Mouse (Mus musculus) forebrain, embryonic 12.5 days (tissue): ENCODE measurements at regions not wholly inside any gene's neighbourhood (a gene's known extent, or its start where the extent isn't known, plus 50 kb on each side); places are given as distances from the start of the nearest gene placed in this dataset.
A peak's percentile ranks its signal among the peaks of the same experiment; 100 is the strongest.

Experiments used
- ATAC-seq: fragments of 200-750 bp; cut with Nextera tagmentation; 2 replicates; pipeline ENCODE4 v1.8.0; 2017; ENCODE audit warnings: moderate TSS enrichment; ENCODE audit not compliant: low FRiP score
- H3K27ac ChIP-seq: fragments of 300-500 bp; sonication (generic); 2 replicates; pipeline ENCODE4 v1.5.1; 2016; ENCODE audit warnings: mild to moderate bottlenecking
- H3K27me3 ChIP-seq: fragments of 300-500 bp; sonication (generic); 2 replicates; pipeline ENCODE4 v1.6.1; 2016; ENCODE audit warnings: mild to moderate bottlenecking
- H3K36me3 ChIP-seq: fragments of 300-500 bp; sonication (generic); replicated peaks from 2 replicates; pipeline ENCODE4 v1.6.1; 2016; ENCODE audit warnings: mild to moderate bottlenecking
- H3K4me1 ChIP-seq: fragments of 300-500 bp; sonication (generic); 2 replicates; pipeline ENCODE4 v1.6.1; 2016
- H3K4me2 ChIP-seq: fragments of 300-500 bp; sonication (generic); 2 replicates; pipeline ENCODE4 v1.6.1; 2016; ENCODE audit warnings: mild to moderate bottlenecking, moderate library complexity
- H3K4me3 ChIP-seq: fragments of 300-500 bp; sonication (generic); replicated peaks from 2 replicates; pipeline ENCODE4 v1.5.1; 2016; ENCODE audit warnings: mild to moderate bottlenecking
- H3K9ac ChIP-seq: fragments of 300-500 bp; sonication (generic); 2 replicates; pipeline ENCODE4 v1.6.1; 2016; ENCODE audit warnings: mild to moderate bottlenecking
- H3K9me3 ChIP-seq: fragments of 300-500 bp; sonication (generic); 2 replicates; pipeline ENCODE4 v1.6.1; 2016
- WGBS: fragments of 180-500 bp; shearing (Covaris S2); methylation state at CpG from one replicate; pipeline ENCODE4 v1.1.7; 2016; 5-methylcytosine and 5-hydroxymethylcytosine counted together

DNA sequence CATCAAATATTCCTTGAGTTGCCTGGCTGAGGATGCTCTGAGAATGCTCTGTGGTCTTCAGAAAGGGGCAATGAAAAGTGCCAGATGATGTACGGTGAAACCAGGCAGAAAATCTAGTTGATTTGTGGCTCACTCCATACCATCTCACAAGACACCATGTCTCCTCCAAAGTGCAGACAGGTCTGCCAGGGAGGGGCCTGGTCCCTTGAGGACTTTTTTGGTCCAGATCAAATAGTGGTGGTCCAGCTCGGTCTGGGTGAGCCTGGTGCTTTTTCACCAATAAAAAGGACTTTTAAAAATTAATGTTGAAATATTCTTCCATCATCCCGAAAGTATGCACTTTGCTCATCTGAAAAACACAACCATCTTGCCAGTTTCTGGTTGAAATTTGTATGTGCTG, 224.2 kb downstream of the Cog6 start:
- Histone ChIP-seq H3K4me3 (no peak overlapping the region), H3K36me3 (no peaks in the 10 kb centered on the region), H3K4me2 (no peak overlapping the region), H3K9me3 (no peaks in the 10 kb centered on the region), H3K27ac (no peak overlapping the region), H3K4me1 (no peaks in the 10 kb centered on the region), H3K9ac (no peak overlapping the region), H3K27me3 (no peaks in the 10 kb centered on the region)
- 92% methylated on average over 3 of the region's 3 CpGs for WGBS
- ATAC-seq = no peak

DNA sequence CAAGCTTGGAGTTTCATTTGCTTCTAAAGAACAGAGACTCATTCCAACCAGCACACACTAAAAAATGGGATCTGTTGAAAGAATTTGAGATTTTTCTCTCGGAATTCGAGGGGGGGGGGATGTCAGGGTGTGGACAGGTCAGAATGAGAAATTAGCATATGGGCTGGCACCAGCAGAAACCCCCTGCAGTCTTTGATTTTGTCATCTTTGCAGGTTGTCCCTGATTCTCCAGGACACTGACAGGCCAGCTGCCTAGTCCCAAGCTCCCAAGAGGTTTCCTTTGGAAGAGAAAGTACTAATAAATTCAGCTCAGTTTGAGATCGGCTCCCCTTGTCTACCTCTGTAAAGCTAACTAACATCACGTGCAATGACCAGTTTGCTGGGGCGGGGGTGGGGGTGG, 224.9 kb downstream of the Cog6 start:
- no peak for ATAC-seq
- Histone ChIP-seq H3K4me2 (no peak overlapping the region), H3K4me1 (no peaks in the 10 kb centered on the region), H3K27ac (no peak overlapping the region), H3K9ac (no peak overlapping the region), H3K4me3 (no peak overlapping the region), H3K36me3 (no peaks in the 10 kb centered on the region), H3K27me3 (no peaks in the 10 kb centered on the region), H3K9me3 (no peaks in the 10 kb centered on the region)
- 55% methylated on average over 5 of the region's 5 CpGs for WGBS

DNA sequence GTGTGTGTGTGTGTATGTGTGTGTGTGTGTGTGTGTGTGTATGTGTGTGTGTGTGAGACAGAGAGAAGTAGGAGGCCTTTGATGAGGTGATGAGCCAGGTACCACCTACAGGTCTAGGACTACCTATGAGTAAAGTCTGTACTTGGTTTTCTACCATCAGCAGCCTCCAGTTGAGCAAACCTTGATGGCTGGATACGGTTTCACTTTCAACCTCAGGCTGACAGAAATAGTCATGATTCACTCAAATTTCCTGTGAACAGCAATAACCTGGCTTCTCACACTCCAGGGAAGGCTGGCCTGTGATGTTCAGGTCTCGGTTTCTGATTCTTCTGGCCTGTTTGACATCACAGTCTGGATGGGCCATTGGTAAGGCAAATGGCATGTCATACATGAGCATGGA, 226.1 kb downstream of the Cog6 start:
- WGBS = 94% methylated on average over 2 of the region's 2 CpGs

DNA sequence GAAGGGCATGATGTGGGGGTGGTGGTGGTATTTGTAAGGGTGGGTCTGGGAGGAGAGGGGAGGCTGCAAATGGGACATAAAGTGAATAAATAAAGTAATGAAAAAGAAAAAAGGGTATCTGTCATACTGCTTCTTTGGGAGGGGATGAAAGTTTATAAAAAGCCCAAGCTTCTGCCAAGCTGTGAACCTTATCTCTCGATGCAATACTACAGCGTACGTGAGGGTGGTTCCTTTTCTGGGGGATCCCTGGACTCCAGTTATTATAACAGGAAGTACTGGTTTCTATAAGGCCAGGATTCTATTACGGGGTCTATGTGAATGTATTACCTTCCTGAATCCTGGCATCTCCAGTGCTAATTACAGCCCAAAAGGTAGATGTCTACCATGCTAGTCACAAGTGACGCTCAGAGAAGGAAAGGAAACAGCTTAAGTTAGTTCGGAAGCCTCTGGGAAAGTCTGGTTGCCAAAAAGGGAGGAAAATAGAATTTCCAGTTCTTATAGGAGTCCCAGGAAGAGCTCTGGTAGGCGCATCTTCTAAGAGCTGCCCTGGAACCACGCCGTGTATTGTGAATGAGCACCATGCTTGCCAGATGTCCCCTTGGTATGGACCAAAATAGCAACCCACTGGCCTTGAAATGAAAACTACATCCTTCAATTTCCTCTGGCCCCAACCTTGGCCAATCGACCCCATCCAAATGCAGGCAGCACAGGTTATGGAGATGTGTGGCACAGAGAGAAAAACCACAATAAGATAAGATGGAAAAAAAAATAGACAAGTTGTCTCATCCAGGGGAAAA, 228.9 kb downstream of the Cog6 start:
- Histone ChIP-seq H3K36me3 (no peaks in the 10 kb centered on the region), H3K4me2 (no peak overlapping the region), H3K4me3 (no peak overlapping the region), H3K9me3 (no peaks in the 10 kb centered on the region), H3K4me1 (no peaks in the 10 kb centered on the region), H3K27ac (no peak overlapping the region), H3K27me3 (no peaks in the 10 kb centered on the region), H3K9ac (no peak overlapping the region)
- 94% methylated on average over 10 of the region's 10 CpGs for WGBS
- no peak for ATAC-seq

More for the DNA sequence above, 226.1 kb downstream of the Cog6 start:
- H3K4me3 ChIP-seq = no peak overlapping the region
- H3K4me1 ChIP-seq = no peaks in the 10 kb centered on the region
- no peak overlapping the region for H3K9ac ChIP-seq
- H3K27ac ChIP-seq = no peak overlapping the region
- no peaks in the 10 kb centered on the region for H3K36me3 ChIP-seq
- no peaks in the 10 kb centered on the region for H3K27me3 ChIP-seq
- no peaks in the 10 kb centered on the region for H3K9me3 ChIP-seq
- H3K4me2 ChIP-seq = no peak overlapping the region
- no peak for ATAC-seq

DNA sequence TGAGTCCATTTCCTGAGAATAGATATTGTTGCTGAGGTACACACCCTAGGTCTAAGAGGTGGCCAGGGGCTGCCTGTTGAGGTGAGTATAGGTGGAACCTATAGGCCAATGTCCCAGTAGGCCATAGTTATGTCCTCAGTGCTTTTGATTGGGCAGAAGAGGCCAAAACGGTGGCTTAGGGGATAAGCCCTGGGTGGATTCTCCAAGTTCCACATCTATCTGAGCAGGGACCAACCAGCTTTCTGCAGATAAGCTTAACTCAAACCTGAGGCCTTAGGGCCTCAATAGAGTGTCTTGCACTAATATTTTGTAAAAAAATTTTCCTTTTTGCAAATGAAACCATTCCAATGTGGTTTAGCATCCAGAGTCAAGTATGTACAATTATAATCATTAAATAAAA, 231.4 kb downstream of the Cog6 start:
- Histone ChIP-seq H3K9me3 (no peaks in the 10 kb centered on the region), H3K4me1 (no peaks in the 10 kb centered on the region), H3K9ac (no peak overlapping the region), H3K4me2 (no peak overlapping the region), H3K36me3 (no peaks in the 10 kb centered on the region), H3K27me3 (no peaks in the 10 kb centered on the region), H3K4me3 (no peak overlapping the region), H3K27ac (no peak overlapping the region)
- no peak for ATAC-seq
- 76% methylated on average over 1 of the region's 1 CpGs for WGBS

DNA sequence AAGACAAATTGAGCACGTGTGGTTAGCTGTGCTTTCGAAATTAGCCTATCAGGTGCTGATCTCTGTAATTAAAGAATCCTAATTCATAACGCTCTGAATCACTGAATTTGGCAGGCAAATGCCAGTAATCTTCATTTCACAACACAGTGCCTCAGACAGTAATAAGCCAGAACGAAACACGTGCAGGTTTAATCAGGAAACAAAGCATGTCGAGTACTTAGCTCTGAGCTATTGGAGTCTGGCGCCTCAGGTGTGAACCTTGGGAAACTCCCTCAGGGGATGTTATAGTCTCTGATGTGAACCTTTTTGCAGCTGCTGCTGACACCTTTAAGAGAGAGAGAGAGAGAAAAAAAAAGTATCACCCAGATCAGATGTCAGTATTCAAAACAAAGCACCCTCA, 232.6 kb downstream of the Cog6 start:
- ATAC-seq = no peak; the same call in 1 of the 2 replicates

DNA sequence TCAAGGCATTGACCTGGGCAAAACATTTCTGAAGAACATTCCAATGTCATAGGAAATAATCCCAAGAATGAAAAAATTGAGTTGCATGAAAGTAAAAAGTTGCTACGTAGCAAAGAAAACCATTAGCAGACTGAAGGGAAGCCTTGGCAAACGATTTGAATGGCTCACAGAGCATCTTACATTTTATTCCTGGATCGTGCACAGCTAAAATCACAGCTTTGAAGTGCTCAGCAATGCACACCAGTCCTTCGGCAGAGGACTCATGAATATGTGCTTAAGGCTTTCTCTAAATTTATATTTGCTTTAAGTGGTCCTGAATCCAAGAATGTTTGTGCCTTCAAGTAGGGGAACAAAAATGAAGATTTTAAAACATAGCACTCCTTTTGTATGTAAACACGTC, 234.5 kb downstream of the Cog6 start:
- no peak overlapping the region for H3K27ac ChIP-seq
- H3K36me3 ChIP-seq = no peaks in the 10 kb centered on the region
- no peak overlapping the region for H3K4me3 ChIP-seq
- no peak for ATAC-seq
- H3K4me1 ChIP-seq = no peaks in the 10 kb centered on the region
- 82% methylated on average over 5 of the region's 5 CpGs for WGBS
- no peaks in the 10 kb centered on the region for H3K9me3 ChIP-seq
- H3K4me2 ChIP-seq = no peak overlapping the region
- no peak overlapping the region for H3K9ac ChIP-seq
- no peaks in the 10 kb centered on the region for H3K27me3 ChIP-seq

More for the DNA sequence above, 232.6 kb downstream of the Cog6 start:
- no peak overlapping the region for H3K4me3 ChIP-seq
- no peaks in the 10 kb centered on the region for H3K4me1 ChIP-seq
- no peaks in the 10 kb centered on the region for H3K36me3 ChIP-seq
- no peak overlapping the region for H3K9ac ChIP-seq
- no peak overlapping the region for H3K4me2 ChIP-seq
- 60% methylated on average over 7 of the region's 7 CpGs for WGBS
- no peaks in the 10 kb centered on the region for H3K9me3 ChIP-seq
- no peak overlapping the region for H3K27ac ChIP-seq
- no peaks in the 10 kb centered on the region for H3K27me3 ChIP-seq

DNA sequence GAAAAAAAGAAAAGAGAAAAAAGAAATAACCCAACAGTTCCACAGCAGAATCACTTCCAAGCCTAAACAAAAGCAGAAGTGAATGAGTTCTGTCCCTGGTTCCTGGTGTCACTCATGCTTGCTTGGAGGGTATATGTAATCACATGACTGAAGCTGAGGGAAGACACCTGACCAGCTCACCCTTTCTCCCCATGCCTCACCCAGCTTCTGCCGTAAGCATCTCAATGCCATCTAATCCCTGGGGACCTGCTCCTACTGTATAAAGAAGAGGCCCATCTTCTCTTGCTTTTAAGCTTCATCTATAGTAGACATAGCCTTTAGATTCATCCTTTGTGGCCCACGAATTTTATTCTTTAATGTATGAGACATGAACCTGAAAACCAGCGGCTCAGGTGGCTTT, 235.5 kb downstream of the Cog6 start:
- no peak overlapping the region for H3K4me2 ChIP-seq
- WGBS = 79% methylated on average over 3 of the region's 3 CpGs
- no peaks in the 10 kb centered on the region for H3K9me3 ChIP-seq
- no peaks in the 10 kb centered on the region for H3K36me3 ChIP-seq
- no peaks in the 10 kb centered on the region for H3K27me3 ChIP-seq
- no peak overlapping the region for H3K27ac ChIP-seq
- no peak for ATAC-seq
- no peak overlapping the region for H3K4me3 ChIP-seq
- no peak overlapping the region for H3K9ac ChIP-seq
- no peaks in the 10 kb centered on the region for H3K4me1 ChIP-seq

DNA sequence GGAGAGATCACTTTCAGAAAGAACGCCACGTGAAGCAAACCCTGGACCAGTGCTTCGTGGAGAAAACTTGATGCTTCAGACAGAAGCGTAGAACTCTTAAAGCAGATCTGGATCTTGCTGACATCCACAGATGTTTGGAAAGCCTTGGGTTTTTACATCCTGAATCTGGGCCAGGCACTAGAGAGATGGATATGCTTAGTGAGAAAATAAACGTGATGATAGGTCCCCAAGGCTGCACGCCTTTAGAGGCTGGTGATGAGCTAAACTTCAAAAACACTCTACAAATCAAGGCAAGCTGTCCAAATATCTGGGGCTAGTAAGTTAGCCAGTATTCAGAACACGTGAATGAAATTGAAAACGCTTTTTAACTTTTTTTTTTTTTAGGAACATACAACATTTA, 236.7 kb downstream of the Cog6 start:
- H3K36me3 ChIP-seq = no peaks in the 10 kb centered on the region
- no peak for ATAC-seq
- H3K9ac ChIP-seq = no peak overlapping the region
- no peak overlapping the region for H3K4me3 ChIP-seq
- H3K27ac ChIP-seq = no peak overlapping the region
- no peaks in the 10 kb centered on the region for H3K27me3 ChIP-seq
- no peaks in the 10 kb centered on the region for H3K9me3 ChIP-seq
- no peak overlapping the region for H3K4me2 ChIP-seq
- H3K4me1 ChIP-seq = no peaks in the 10 kb centered on the region
- WGBS = 85% methylated on average over 8 of the region's 8 CpGs

DNA sequence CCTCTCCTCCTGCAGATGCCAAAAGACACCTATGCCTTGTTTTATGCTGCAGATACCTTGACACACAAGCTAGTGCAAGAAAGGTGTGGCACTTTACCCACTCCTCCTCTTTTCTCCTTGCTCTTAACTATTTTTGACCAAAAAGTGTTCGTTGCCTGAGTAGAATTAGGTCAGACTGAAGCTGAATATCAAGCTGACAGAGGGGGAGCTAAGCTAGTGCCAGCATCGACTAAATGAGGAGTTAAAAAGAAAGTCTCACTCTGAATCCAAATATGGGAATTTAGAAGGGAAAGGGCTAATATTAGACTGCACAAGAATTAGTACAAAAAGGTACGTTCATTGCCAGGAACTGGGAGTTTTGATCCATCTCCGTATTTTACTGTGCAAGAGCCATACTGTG, 241.2 kb downstream of the Cog6 start:
- WGBS = 89% methylated on average over 4 of the region's 4 CpGs
- no peaks in the 10 kb centered on the region for H3K36me3 ChIP-seq
- no peaks in the 10 kb centered on the region for H3K27me3 ChIP-seq
- no peak overlapping the region for H3K4me3 ChIP-seq
- no peaks in the 10 kb centered on the region for H3K4me1 ChIP-seq
- no peak overlapping the region for H3K4me2 ChIP-seq
- H3K27ac ChIP-seq = no peak overlapping the region
- no peak for ATAC-seq
- no peak overlapping the region for H3K9ac ChIP-seq
- H3K9me3 ChIP-seq = no peaks in the 10 kb centered on the region

DNA sequence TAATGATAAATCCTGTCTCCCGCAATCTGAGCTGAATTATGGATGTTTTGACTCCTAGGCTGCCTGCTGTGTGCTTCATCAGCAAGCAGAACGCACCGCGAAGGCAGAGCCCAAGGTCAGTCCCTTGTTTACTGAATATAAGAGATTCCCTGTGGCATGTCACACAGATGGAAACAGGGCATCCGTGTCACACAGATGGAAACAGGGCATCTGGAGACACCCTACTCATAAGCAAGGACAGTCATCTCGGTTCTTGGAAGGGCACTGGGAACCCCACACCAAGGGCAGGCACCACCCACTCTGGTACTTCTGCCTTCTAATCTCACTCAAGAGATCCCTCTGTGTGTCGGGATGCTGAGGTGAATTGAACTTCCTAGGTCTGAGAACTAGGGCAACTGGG, 241.9 kb downstream of the Cog6 start:
- Histone ChIP-seq H3K4me1 (no peaks in the 10 kb centered on the region), H3K9me3 (no peaks in the 10 kb centered on the region), H3K4me2 (no peak overlapping the region), H3K9ac (no peak overlapping the region), H3K4me3 (no peak overlapping the region), H3K36me3 (no peaks in the 10 kb centered on the region), H3K27me3 (no peaks in the 10 kb centered on the region), H3K27ac (no peak overlapping the region)
- 75% methylated on average over 7 of the region's 7 CpGs for WGBS
- no peak for ATAC-seq

DNA sequence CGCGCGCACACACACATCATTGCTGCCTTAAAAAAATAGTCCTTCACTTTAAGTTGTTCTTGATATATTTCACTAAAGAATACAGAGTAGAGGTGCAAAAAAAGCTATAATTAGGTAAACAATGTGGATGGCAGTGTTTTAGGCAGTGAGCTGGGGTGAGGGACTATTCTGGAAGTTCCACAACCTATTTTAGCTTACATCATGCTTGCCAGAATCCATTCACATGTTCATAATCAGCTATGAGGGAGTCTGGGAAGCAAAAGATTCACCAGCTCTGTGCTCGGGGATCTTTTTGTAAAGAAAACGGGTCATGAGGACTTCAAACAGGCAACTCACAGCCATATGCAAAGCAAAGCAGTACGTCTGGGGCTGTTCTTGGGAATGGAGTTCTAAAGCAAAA, 242.3 kb downstream of the Cog6 start:
- H3K9me3 ChIP-seq = no peaks in the 10 kb centered on the region
- H3K4me2 ChIP-seq = no peak overlapping the region
- ATAC-seq = no peak
- H3K36me3 ChIP-seq = no peaks in the 10 kb centered on the region
- H3K27me3 ChIP-seq = no peaks in the 10 kb centered on the region
- no peak overlapping the region for H3K4me3 ChIP-seq
- H3K27ac ChIP-seq = no peak overlapping the region
- H3K4me1 ChIP-seq = no peaks in the 10 kb centered on the region
- WGBS = 87% methylated on average over 6 of the region's 6 CpGs
- no peak overlapping the region for H3K9ac ChIP-seq

DNA sequence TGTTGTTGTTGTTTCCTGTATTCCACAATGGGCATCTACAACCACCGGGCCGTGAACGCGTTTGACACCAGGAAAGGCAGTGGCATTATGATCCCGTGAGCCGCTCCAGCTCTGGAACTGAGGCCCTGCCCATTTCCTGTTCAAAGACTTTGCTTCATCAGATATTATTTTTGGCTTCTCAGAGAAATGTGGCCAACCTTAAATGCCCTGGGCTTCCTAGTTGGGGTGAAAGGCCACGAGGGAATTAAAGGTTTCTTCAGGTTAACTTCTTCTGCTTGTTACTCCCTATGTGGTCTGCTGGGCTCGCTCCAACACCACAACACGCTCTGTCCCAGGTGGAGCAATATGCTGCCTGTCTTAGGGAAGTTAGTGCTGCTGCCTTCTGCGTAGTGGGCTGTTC, 249.8 kb downstream of the Cog6 start:
- Histone ChIP-seq H3K9ac (no peak overlapping the region), H3K27ac (peak overlapping the region; percentile 56; the same call in 1 of the 2 replicates), H3K4me2 (no peak overlapping the region), H3K36me3 (no peaks in the 10 kb centered on the region), H3K4me3 (no peak overlapping the region), H3K27me3 (0 out of 2 replicates have a peak, but pooled peaks cover 4% of the 10 kb centered on the region), H3K4me1 (no peaks in the 10 kb centered on the region; the same call in 1 of the 2 replicates), H3K9me3 (no peaks in the 10 kb centered on the region)
- ATAC-seq = no peak
- WGBS = 73% methylated on average over 10 of the region's 10 CpGs
